Mouse (Mus musculus) forebrain, embryonic 14.5 days (tissue): ENCODE data around the gene Prpf40b. TPM values are rescaled to one million over a fixed set of nuclear protein-coding genes. Genes with fewer than 3 reads are reported as not detected.

ENCODE experiments used
- ATAC-seq: fragments of 200-750 bp; cut with Nextera tagmentation; 2 replicates; pipeline ENCODE4 v1.8.0; 2017; ENCODE audit warnings: mild to moderate bottlenecking, moderate library complexity
- DNase-seq: peaks from one replicate; pipeline ENCODE4 v3.0.0-alpha.2; 2015; ENCODE audit warnings: low spot score
- H3K27ac ChIP-seq: fragments of 300-500 bp; sonication (generic); 2 replicates; pipeline ENCODE4 v1.5.1; 2014; ENCODE audit warnings: low read depth, mild to moderate bottlenecking, control low read depth, low read length, moderate library complexity
- H3K27me3 ChIP-seq: fragments of 300-500 bp; sonication (generic); replicated peaks from 2 replicates; pipeline ENCODE4 v1.6.1; 2014; ENCODE audit warnings: low read length, control low read depth, mixed read lengths; ENCODE audit not compliant: control insufficient read depth, insufficient read depth
- H3K36me3 ChIP-seq: fragments of 300-500 bp; sonication (generic); 2 replicates; pipeline ENCODE4 v1.6.1; 2014; ENCODE audit warnings: low read length, control low read depth; ENCODE audit not compliant: control insufficient read depth, insufficient read depth
- H3K4me1 ChIP-seq: fragments of 300-500 bp; sonication (generic); 2 replicates; pipeline ENCODE4 v1.6.1; 2014; ENCODE audit warnings: antibody characterized with exemption, low read length, control low read depth; ENCODE audit not compliant: control insufficient read depth, insufficient read depth
- H3K4me2 ChIP-seq: fragments of 300-500 bp; sonication (generic); 2 replicates; pipeline ENCODE4 v1.6.1; 2014; ENCODE audit warnings: mild to moderate bottlenecking, control low read depth, low read length
- H3K4me3 ChIP-seq: fragments of 300-500 bp; sonication (generic); 2 replicates; pipeline ENCODE4 v1.5.1; 2014; ENCODE audit warnings: low read depth, low read length, control low read depth
- H3K9ac ChIP-seq: fragments of 300-500 bp; sonication (generic); 2 replicates; pipeline ENCODE4 v1.6.1; 2014; ENCODE audit warnings: mild to moderate bottlenecking, low read length, control low read depth, moderate library complexity
- H3K9me3 ChIP-seq: fragments of 300-500 bp; sonication (generic); replicated peaks from 2 replicates; pipeline ENCODE4 v1.6.1; 2016; ENCODE audit warnings: low read length, control low read depth, mixed read lengths; ENCODE audit not compliant: control insufficient read depth
- WGBS: fragments of 180-500 bp; shearing (Covaris S2); extraction: QIAGEN DNeasy Blood & Tissue Kit; methylation state at CpG from one replicate; pipeline ENCODE4 v1.1.7; 2014; 5-methylcytosine and 5-hydroxymethylcytosine counted together
- polyA plus RNA-seq: library from polyadenylated mRNA; unstranded; fragments of >200 nt; fragmentation: Nextera tagmentation; extraction: Ambion mirVana; gene quantifications from 2 replicates; pipeline ENCODE4 v1.2.1, GENCODE M21; 2014

The Prpf40b gene
- polyA plus RNA-seq, 1 experiment from 2014 or later, result 57.2 TPM

- Histone ChIP-seq H3K9me3 (no peaks in the 10 kb centered on the region), H3K9ac (no peak overlapping the region), H3K4me2 (no peak overlapping the region), H3K4me1 (no peaks in the 10 kb centered on the region), H3K36me3 (peaks cover 10% of the 10 kb centered on the region; the same call in 1 of the 2 replicates), H3K27ac (peak overlapping the region; percentile 63; the same call in 1 of the 2 replicates), H3K4me3 (no peak overlapping the region), H3K27me3 (no peaks in the 10 kb centered on the region)
- ATAC-seq, result no peak
- WGBS, result 71% methylated on average over 9 of the region's 9 CpGs
- peak; percentile 24 for DNase-seq
Measured at GRCm38 (mm10) chr15:99332921-99333675, 38.2 kb downstream of the Prpf40b start.

GRCm38 (mm10) chr15:99333676-99334065 is 38.8 kb downstream of the Prpf40b start:
- H3K4me3 ChIP-seq, result no peak overlapping the region
- H3K27ac ChIP-seq, result peak overlapping the region; percentile 63; the same call in 1 of the 2 replicates
- H3K4me1 ChIP-seq, result no peaks in the 10 kb centered on the region
- H3K27me3 ChIP-seq, result no peaks in the 10 kb centered on the region
- WGBS, result 87% methylated on average over 3 of the region's 3 CpGs
- H3K9ac ChIP-seq, result no peak overlapping the region
- H3K36me3 ChIP-seq, result peaks cover 9% of the 10 kb centered on the region; the same call in 1 of the 2 replicates
- no peaks in the 10 kb centered on the region for H3K9me3 ChIP-seq
- H3K4me2 ChIP-seq, result no peak overlapping the region
- ATAC-seq, result no peak
- no peak for DNase-seq

- no peak overlapping the region for H3K4me3 ChIP-seq
- no peaks in the 10 kb centered on the region for H3K27me3 ChIP-seq
- ATAC-seq (no peak), DNase-seq (no peak)
- H3K4me1 ChIP-seq, result no peaks in the 10 kb centered on the region
- no peaks in the 10 kb centered on the region for H3K9me3 ChIP-seq
- no peak overlapping the region for H3K27ac ChIP-seq
- H3K36me3 ChIP-seq, result 0 out of 2 replicates have a peak, but pooled peaks cover 3% of the 10 kb centered on the region
- no peak overlapping the region for H3K9ac ChIP-seq
- 79% methylated on average over 6 of the region's 6 CpGs for WGBS
- H3K4me2 ChIP-seq, result no peak overlapping the region
Measured at GRCm38 (mm10) chr15:99334500-99334899, 39.6 kb downstream of the Prpf40b start.

GRCm38 (mm10) chr15:99335801-99336320 is 41.0 kb downstream of the Prpf40b start:
- Histone ChIP-seq H3K9me3 (no peaks in the 10 kb centered on the region), H3K4me3 (no peak overlapping the region), H3K9ac (no peak overlapping the region), H3K4me2 (no peak overlapping the region), H3K36me3 (0 out of 2 replicates have a peak, but pooled peaks cover 3% of the 10 kb centered on the region), H3K27me3 (no peaks in the 10 kb centered on the region), H3K27ac (no peak overlapping the region), H3K4me1 (no peaks in the 10 kb centered on the region)
- no peak for ATAC-seq
- DNase-seq, result no peak
- 82% methylated on average over 8 of the region's 8 CpGs for WGBS

GRCm38 (mm10) chr15:99338916-99339315 is 44.0 kb downstream of the Prpf40b start:
- H3K27me3 ChIP-seq, result no peaks in the 10 kb centered on the region
- no peak for DNase-seq
- no peak overlapping the region for H3K9ac ChIP-seq
- no peaks in the 10 kb centered on the region for H3K36me3 ChIP-seq
- H3K9me3 ChIP-seq, result no peaks in the 10 kb centered on the region
- H3K4me1 ChIP-seq, result peaks cover 10% of the 10 kb centered on the region
- no peak overlapping the region for H3K4me2 ChIP-seq
- no peak for ATAC-seq
- no peak overlapping the region for H3K4me3 ChIP-seq
- WGBS, result 88% methylated on average over 2 of the region's 2 CpGs
- no peak overlapping the region for H3K27ac ChIP-seq

- no peak overlapping the region for H3K4me3 ChIP-seq
- ATAC-seq (no peak), DNase-seq (no peak)
Measured at GRCm38 (mm10) chr15:99339669-99340068, 44.8 kb downstream of the Prpf40b start.

GRCm38 (mm10) chr15:99341102-99341501 is 46.2 kb downstream of the Prpf40b start:
- Histone ChIP-seq H3K27me3 (no peaks in the 10 kb centered on the region), H3K4me3 (no peak overlapping the region), H3K9me3 (no peaks in the 10 kb centered on the region), H3K27ac (no peak overlapping the region), H3K9ac (no peak overlapping the region), H3K4me2 (no peak overlapping the region), H3K36me3 (no peaks in the 10 kb centered on the region), H3K4me1 (peaks cover 10% of the 10 kb centered on the region)
- 96% methylated on average over 3 of the region's 3 CpGs for WGBS
- no peak for DNase-seq
- no peak for ATAC-seq

More at GRCm38 (mm10) chr15:99339669-99340068, 44.8 kb downstream of the Prpf40b start:
- Histone ChIP-seq H3K27ac (no peak overlapping the region), H3K36me3 (no peaks in the 10 kb centered on the region), H3K9me3 (no peaks in the 10 kb centered on the region), H3K4me2 (no peak overlapping the region), H3K27me3 (no peaks in the 10 kb centered on the region), H3K9ac (no peak overlapping the region), H3K4me1 (peaks cover 10% of the 10 kb centered on the region)
- 80% methylated on average over 6 of the region's 6 CpGs for WGBS

- Histone ChIP-seq H3K27me3 (no peaks in the 10 kb centered on the region), H3K4me2 (no peak overlapping the region), H3K36me3 (no peaks in the 10 kb centered on the region), H3K9me3 (no peaks in the 10 kb centered on the region), H3K27ac (no peak overlapping the region), H3K9ac (no peak overlapping the region), H3K4me1 (peaks cover 10% of the 10 kb centered on the region), H3K4me3 (no peak overlapping the region)
- ATAC-seq (no peak), DNase-seq (no peak)
- 52% methylated on average over 9 of the region's 9 CpGs for WGBS
Measured at GRCm38 (mm10) chr15:99342194-99342981, 47.5 kb downstream of the Prpf40b start.
